Mouse (Mus musculus): Measurements from ENCODE around the gene Susd6.

Susd6 gene

GRCm38 (mm10) chr12:80878653-80879052 is 88.3 kb downstream of the Susd6 start:
- no peak for DNase-seq (ENCODE audit: low spot score)

- DNase-seq (ENCODE audit: low spot score) = no peak
These were observed 89.0 kb downstream of the Susd6 start for GRCm38 (mm10) chr12:80879267-80879666.

DNA sequence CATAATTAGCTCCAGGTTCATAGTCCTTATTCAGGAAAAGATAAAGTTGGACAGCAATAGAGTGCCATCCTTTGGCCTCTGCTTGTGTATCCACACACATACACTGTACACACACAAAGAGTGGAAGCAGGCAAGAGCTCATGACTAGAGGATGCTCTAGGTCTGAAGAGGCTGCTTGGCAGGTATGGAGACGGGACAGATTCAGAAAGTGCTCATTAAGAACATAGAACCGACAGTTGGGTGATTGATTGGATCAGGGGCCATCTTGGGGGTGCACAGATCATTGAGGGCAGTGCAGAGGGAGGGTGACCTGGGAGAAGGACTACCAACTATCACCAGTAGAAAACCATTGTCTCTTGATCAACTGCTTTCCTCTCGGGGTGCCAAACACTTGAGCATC is 90.8 kb downstream of the Susd6 start:
- DNase-seq (ENCODE audit: low spot score) = no peak

GRCm38 (mm10) chr12:80883278-80883677 is 93.0 kb downstream of the Susd6 start:
- DNase-seq (ENCODE audit: low spot score) = no peak

DNA sequence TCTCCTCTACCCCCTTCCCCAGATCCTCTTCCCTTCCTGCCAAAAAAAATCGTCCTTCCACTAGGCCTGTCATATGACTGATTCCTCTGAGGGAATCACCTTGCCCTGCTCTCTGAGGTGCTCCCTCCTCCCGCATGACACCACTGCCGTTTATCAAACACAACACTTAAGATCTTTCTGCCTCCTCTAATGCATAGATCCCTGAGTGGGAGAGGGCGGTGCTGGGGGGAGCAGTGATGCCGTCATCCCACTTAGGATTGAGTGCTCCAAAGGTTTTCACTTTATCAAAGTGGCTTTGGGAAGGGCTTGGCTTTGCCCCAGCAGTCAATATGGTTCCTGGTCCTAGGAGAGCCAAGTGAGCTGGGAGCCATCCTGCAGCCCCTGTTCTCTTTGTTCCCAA is 93.6 kb downstream of the Susd6 start:
- DNase-seq (ENCODE audit: low spot score) = no peak

GRCm38 (mm10) chr12:80885301-80886288 is 95.3 kb downstream of the Susd6 start:
- peak; percentile 80 for DNase-seq (ENCODE audit: low spot score)

- no peak for DNase-seq (ENCODE audit: low spot score)
These were observed 96.7 kb downstream of the Susd6 start for GRCm38 (mm10) chr12:80887036-80887435.

- no peak for DNase-seq (ENCODE audit: low spot score)
These were observed 99.0 kb downstream of the Susd6 start for GRCm38 (mm10) chr12:80889331-80889730.

GRCm38 (mm10) chr12:80891074-80891473 is 100.8 kb downstream of the Susd6 start:
- DNase-seq (ENCODE audit: low spot score) = no peak

DNA sequence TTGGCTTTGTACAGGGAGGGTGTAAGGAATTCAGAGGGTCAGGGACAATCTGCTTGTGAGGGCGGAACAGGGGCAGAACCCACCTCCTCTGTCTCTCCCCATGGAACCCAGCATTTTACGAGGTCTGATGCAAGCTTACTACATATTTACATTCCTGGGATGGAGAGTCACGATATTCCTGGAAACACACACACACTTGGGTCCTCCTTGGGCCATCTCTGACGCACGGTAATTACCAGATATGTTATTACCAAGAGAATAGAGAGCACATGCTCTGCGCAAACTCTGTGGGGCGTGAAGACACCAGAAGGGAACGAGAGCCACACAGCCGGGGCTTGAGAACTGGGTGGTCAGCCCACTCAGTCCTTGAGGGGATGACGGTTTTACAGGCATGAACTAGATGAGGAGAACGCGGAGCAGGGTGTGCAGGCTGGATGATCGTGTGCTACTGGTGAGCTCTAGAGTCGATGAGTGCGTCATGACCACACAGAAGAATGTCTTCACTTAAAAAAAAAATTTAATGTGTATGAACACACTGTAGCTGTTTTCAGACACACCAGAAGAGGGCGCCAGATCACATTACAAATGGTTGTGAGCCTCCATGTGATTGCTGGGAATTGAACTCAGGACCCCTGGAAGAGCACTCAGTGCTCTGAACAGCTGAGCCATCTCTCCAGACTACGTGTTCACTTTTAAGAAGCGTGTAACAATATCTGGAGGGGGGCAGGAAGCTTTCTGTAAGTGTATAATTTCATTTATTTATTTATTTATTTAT is 103.6 kb downstream of the Susd6 start:
- no peak for DNase-seq (ENCODE audit: low spot score)

DNA sequence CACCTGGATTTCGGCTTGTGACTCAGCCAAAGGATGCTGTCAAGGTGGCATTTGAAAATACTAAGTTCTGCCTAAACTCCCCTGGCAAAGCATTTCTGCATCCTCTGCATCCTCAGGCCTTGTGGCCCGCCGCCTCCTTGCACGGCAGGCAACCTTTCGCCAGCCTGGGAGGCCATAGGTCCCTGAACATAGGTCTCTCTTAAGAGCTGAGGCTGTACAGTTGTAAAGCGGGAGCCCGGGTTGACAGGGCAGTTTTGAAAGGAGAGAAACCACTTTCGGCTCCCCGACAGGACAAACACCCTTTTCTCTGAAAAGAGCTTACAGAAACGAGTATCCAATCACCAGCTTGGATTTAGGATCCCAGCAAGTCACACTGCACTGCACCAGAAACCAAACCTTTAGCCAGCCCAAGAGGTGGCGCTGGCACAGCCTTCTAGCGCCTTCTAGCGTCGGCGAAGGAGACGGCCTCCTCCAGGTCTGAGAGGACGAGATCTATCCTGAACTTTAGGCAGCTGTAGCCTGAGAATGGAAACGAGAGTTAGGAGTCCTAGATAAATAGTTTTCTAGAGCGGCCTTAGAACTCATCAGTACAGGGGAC is 104.8 kb downstream of the Susd6 start:
- DNase-seq (ENCODE audit: low spot score) = peak; percentile 78

- no peak for DNase-seq (ENCODE audit: low spot score)
These were observed 119.3 kb downstream of the Susd6 start for GRCm38 (mm10) chr12:80909631-80910030.

GRCm38 (mm10) chr12:80917764-80918163 is 127.5 kb downstream of the Susd6 start:
- DNase-seq (ENCODE audit: low spot score) = peak; percentile 53

DNA sequence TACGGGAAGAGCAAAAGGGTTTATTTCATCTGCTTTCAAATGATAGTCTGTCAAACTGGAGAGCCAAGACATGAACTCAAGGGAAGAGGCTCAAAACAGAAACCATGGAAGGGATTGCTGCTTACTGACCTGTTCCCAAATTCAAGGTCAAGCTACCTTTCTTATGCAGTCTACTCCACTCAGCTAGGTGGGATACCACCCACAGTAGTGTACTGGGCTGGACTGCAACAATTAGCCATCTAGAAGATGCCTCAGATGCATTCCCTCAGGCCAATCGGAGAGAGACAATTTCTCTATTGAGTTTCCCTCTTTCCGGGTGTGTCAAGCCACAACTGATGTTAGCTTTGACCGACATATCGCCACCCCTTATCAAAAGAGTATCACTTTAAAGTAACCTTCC is 131.0 kb downstream of the Susd6 start:
- no peak for DNase-seq (ENCODE audit: low spot score)

DNA sequence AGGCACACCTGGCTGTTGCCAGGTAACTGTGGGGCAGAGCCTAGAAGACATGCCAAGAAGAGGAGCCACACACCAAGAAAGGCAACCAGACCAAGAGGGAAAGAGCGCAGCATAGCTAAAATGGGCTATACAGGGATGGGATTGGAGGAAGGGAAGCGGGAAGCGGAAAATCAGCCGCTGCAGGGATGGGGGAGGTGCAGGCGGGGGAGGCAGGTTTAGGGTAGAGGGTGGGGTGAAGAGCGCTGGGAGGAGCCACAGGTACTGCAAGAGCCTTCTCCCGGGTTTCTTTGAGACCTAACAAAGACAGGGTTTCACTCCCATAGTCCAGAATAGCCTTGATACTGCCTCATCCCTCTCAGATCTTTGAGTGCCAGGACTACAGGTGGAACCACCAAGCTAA is 132.6 kb downstream of the Susd6 start:
- peak; percentile 28 for DNase-seq (ENCODE audit: low spot score)

GRCm38 (mm10) chr12:80923602-80924001 is 133.3 kb downstream of the Susd6 start:
- no peak for DNase-seq (ENCODE audit: low spot score)

DNA sequence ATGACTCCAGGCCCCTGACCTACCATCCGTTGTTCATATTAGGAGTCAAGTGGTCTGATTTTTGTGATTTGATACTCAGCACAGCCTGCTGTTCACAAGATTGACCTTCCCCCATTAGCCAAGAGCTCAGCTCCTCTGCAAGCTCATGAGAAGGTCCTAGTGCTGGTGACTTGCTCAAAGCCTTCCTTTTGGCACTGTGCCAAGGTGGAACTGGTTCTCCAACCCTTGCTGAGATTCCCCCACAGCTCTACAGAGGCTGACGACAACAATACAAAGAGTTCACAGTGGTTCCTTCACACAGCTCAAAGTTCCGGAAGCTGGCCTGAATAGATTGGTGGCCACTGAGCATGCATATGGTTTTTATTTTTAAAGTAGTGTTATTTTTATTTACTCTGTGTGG is 133.9 kb downstream of the Susd6 start:
- peak; percentile 68 for DNase-seq (ENCODE audit: low spot score)

GRCm38 (mm10) chr12:80925919-80926318 is 135.6 kb downstream of the Susd6 start:
- no peak for DNase-seq (ENCODE audit: low spot score)

DNA sequence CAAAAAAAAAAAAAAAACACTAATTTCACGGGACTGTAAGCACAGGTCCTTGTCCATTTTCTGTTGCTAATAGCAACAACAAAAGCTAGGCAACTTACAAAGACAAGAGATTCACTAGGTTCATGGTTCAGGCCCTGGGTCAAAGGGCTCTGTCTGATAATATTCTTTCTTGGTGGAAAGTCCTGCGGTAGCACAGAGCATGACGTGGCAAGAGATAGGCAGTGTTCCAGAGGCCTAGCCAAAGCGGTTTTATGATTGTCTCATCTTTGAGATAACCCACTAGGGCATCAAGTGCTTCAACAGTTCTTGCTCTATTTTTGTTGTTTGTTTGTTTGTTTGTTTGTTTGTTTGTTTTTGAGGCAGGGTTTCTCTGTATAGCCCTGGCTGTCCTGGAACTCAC is 136.2 kb downstream of the Susd6 start:
- no peak for DNase-seq (ENCODE audit: low spot score)

- DNase-seq (ENCODE audit: low spot score) = no peak
These were observed 137.2 kb downstream of the Susd6 start for GRCm38 (mm10) chr12:80927518-80927917.

GRCm38 (mm10) chr12:80928881-80929280 is 138.6 kb downstream of the Susd6 start:
- DNase-seq (ENCODE audit: low spot score) = no peak

GRCm38 (mm10) chr12:80930141-80930540 is 139.8 kb downstream of the Susd6 start:
- DNase-seq (ENCODE audit: low spot score) = no peak
